Mouse (Mus musculus): Measurements from ENCODE around the gene Itk. TPM values are rescaled to one million over a fixed set of nuclear protein-coding genes. Genes with fewer than 3 reads are reported as not detected.

Gene Itk
- total RNA-seq, 1 experiment from 2014 or later = 0.30 TPM

DNA sequence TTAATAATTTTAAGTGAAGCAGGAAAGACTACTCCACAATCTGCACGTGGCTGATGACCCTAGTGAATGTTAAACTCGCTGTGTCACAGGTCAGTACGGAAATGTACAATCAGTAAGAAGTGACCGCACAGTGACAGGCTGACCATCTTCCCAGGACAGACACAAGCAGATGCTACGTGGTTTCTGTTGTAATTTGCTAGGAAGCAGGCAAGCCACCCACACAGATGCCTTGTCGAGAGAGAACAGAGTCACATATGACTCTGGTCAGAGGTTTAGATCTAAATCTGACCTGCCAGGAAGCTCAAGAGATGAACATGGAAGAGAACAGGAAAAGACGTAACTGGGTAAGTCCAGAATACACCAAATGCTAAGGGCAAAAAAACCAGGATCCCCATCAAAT, 3.6 kb upstream of the Itk start:
- no peak for DNase-seq

GRCm38 (mm10) chr11:46390621-46391020, 1.3 kb upstream of the Itk start:
- DNase-seq = no peak

DNA sequence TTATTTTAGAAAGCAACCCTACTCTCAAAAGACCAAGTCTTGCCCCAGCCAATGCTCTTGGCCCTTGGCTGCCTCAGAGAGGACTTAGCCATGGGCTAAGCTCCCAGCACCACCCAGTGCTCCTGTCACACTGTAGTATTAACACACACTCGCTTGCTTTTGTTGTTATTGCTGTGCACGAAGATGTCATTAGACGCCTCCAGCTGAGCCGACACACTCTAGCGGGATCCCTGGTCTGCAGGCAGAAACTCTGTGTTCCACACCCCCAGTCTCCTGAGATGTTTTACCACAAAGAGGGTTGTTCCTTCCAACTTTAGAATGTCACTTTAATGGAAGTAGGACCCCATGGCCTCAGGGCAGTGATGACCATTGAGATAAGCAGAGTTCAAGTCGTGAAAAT, 877 bp downstream of the Itk start:
- DNase-seq = no peak

- no peak for DNase-seq
These were observed 2.3 kb downstream of the Itk start for GRCm38 (mm10) chr11:46387061-46387460.

- DNase-seq = no peak
These were observed 2.8 kb downstream of the Itk start for GRCm38 (mm10) chr11:46386556-46386955.

GRCm38 (mm10) chr11:46384925-46385324, 4.4 kb downstream of the Itk start:
- no peak for DNase-seq

- no peak for DNase-seq
These were observed 6.8 kb downstream of the Itk start for GRCm38 (mm10) chr11:46382466-46382865.

- no peak for DNase-seq
These were observed 9.1 kb downstream of the Itk start for GRCm38 (mm10) chr11:46380097-46380675.

DNA sequence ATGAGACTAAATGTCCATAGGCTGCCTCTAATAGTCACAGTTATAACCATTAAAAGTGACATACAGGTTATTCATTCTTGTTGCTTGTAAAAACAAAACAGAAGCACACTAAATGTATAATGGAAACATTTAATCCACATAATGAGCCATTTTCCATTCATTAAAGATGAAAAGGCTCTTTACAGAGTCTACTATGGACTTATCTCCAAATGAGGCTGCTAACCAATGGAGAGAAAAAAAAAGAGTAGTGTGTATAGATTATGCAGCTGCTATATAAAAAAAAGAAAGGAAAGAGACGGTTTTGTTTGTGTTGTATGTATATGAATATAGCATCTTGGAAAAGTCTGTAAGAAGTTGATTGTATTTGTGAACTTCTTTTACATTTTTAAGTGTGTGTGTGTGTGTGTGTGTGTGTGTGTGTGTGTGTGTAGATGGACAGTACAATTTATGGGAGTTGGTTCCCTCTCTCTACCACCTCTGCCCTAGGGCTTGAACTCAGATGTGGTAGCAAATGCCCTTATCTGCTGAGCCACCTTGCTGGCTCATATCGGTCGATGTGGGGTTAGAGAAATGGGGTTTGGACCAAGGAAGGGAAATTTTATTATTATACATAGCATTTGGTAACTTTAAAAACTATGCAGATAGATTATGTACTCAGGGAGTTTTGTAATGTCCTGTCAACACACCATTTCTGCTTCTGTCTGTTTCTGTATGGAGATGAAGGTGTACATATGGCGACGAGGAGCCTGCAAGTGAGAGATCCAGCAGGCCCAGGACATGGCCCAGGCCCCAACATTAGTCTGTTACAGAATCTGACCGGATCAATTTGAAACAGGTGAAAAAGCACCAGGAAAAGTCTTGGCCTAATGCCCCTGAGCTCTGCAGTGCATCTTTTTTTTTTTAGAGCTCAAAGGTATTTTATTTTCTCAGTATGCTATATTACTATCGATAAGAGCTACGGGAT, 11.2 kb downstream of the Itk start:
- DNase-seq = no peak

DNA sequence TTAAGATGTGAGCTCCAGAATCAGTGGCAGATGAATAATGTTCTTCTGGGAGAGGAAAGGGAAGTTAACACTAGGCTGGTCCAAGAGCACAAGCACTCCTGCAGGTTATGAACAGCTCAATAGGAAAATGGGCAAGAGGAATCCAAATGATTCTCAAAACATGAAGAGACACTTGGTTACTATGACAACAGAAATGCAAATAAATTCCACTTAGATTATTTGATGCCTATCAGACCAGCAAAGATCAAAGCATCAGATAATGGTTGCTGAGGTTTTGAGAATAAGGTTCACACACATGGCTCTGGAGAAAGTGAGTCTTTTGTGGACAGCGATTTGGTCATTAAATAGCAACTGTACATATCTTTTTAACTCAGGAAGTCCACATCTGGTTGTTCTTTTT, 12.0 kb downstream of the Itk start:
- no peak for DNase-seq

- no peak for DNase-seq
These were observed 14.3 kb downstream of the Itk start for GRCm38 (mm10) chr11:46375015-46375414.

- DNase-seq = no peak
These were observed 16.0 kb downstream of the Itk start for GRCm38 (mm10) chr11:46373071-46374030.

GRCm38 (mm10) chr11:46372331-46372953, 16.9 kb downstream of the Itk start:
- DNase-seq = no peak

DNA sequence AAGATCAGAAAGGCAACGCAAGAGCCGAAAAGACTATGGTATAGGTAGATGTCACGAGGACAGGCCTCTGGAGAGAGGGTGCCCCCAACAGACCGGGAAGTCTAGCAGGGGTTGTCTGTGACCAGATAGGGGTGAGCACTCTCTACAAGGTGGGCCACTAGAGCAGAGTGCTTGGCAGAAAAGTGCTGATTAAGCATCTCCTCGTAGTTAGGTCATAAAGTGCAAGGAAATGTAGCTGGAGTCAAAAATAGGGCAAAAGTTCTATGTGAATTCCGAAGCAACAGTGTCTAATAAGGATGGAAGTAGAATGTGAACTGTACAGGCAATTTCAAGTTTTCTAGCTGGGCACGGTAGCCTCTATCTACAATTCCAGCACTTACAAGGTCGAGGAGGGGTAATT, 18.1 kb downstream of the Itk start:
- DNase-seq = no peak

GRCm38 (mm10) chr11:46370457-46370856, 18.9 kb downstream of the Itk start:
- DNase-seq = no peak

- DNase-seq = no peak
These were observed 23.0 kb downstream of the Itk start for GRCm38 (mm10) chr11:46366357-46366756.

GRCm38 (mm10) chr11:46365744-46366143, 23.6 kb downstream of the Itk start:
- no peak for DNase-seq

DNA sequence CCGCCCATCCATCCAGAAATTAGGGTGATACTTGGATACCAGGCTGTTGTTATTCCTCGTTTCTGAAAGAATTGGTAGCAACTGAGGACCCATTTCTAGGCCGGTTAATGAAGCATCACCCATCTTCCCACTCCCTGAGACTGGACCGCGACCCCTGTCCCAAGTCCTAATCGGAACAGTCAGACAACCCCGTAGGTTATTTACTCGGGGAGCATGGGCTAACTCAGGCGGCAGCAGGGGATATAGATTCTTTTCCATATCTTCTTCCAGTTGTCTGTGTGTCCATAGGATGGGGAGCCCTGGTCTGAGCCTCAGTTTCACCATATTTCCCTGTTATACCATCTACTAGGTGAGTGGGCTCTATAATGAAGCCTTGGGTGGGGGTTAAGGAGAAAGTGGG, 25.5 kb downstream of the Itk start:
- DNase-seq = no peak

GRCm38 (mm10) chr11:46362061-46363022, 27.0 kb downstream of the Itk start:
- DNase-seq = peak; percentile 4

GRCm38 (mm10) chr11:46360991-46361665, 28.2 kb downstream of the Itk start:
- DNase-seq = no peak

Measured in adrenal gland, postnatal 25 days (tissue).